Mouse (Mus musculus) megakaryocyte progenitor cell, adult 5-6 weeks (primary cell): ENCODE data around the gene Ogdh. TPM values are rescaled to one million over a fixed set of nuclear protein-coding genes. Genes with fewer than 3 reads are reported as not detected.

Experiments used
- ATAC-seq: replicated peaks from 2 replicates; pipeline ENCODE4 v1.8.0; 2016; ENCODE audit warnings: mild to moderate bottlenecking, moderate TSS enrichment, inconsistent platforms; ENCODE audit not compliant: poor library complexity
- total RNA-seq, 2 experiments: library from RNA; stranded (forward) in 1 of 2; stranded (reverse) in 1 of 2; fragments of 157-497, 149-512 nt in 1 of 2; fragments of 200-1000 nt in 1 of 2; gene quantifications; 2 replicates each; pipeline versions ENCODE4 v1.2.3 to v1.2.4; 2015 to 2017

The Ogdh gene
- total RNA-seq, 2 experiments from 2014 or later, result 84.7 to 113 TPM

DNA sequence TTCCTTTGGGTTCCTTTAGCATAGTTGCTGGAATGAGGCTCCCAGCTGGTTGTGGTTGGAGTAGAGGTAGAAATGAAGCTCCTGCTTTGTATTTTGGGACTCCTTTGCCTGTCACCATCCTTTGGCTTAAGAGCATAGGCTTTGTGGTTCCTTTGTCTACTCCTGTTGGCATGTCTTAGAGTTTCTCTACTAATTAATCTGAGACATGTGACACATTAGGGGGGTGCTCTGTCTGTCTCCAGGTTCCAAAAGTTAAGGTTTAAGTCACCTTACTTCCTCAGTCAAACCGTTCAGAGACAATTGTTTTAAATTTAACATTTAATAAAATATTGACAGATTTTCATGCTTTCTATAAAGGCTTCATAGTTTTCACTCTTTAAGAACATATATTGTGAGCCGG is 2.2 kb downstream of the Ogdh start:
- no peak for ATAC-seq

DNA sequence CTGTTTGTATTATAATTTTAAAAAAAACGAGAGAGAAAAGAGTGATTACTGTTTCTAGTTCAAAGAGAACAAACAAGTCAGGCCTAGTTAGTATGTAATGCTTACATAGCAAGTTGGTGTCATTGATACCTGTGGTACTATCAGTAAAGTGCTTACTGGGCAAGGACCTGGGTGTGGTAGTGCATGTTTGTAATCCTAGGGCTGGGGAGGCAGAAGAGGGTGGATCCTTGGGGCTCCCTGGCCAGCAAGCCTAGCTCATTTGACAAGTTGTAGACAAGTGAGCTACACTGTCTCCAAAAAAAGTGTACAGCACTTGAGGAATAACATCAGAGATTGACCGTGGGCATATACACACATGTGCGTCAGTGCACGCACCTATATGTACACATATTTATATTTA is 3.2 kb downstream of the Ogdh start:
- ATAC-seq, result no peak

DNA sequence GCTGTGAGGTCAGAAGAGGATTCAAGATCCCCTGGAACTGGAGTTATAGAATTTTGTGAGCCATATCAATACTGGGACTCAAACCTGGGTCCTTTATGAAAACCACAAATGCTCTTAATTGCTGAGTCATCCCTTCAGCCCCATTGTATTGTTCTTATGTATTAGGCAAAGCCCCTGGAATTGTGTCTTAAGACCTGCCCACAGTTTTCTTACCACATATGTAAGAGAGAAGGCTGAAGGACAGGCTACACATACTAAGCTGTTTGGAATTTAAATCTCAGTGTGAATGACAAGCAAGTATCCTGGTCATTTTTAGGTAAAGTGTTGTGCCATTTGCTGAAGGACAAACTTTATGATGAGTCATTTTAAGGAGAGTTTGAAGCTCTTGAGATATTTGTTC is 4.6 kb downstream of the Ogdh start:
- no peak for ATAC-seq

DNA sequence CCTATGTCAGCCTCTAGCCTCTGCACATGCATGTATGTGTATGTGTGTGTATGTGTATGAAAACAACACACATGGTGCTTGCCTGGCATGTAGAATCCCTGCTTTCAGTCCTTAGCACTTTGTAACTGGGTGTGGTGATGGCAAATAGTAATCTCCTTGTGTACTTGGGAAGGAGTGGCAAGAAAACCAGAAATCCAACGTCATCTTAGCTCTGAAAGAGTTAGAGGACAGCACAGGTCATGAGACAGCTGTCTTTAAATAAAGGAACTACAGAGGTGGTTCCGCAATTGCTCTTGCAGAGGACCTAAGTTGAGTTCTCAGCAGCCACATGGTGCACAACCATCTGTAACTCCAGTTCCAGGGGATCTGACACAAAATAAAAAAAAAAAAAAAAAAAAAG is 8.0 kb downstream of the Ogdh start:
- peak; percentile 83 for ATAC-seq

DNA sequence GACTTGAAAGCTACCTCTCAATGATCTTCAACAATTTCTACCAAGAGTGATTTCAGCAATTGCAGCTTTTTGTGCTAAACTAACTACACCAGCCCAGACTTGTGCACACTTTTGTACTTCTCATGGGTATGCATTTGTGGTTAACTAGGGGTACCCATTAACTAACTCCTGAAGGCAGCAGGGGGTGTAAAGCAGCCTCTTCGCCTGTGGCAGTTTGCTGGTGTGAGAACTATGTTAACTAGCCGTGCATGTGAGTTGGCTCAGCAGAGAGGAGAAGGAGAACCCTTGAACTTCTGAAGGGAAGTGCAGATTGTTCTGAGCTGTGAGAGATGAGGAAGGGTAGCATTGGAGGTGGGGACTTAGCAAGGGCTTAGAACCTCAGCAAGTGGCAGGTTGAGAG is 11.4 kb downstream of the Ogdh start:
- no peak for ATAC-seq

DNA sequence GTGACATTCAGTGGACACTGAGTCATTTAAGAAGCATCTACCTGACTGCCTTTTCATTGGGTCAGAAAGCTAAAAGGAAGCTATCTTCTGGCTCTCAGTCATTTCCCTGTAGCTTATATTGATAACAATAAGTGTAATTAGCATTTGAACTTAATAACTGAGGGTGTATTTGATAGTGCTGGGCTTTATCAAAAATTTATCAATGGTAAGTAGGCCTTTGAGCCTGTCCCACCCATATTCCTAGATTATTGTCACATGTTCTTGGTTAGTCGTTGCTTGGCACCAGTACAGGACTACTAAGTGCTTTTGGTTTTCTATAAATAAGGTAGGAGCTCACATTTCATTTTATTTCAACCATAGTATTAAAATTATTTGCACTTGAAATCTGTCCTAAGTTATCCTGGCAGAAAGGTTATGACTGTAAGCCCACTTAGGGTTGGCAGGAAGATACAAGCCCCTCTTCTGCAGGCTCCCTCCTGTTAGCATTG is 14.6 kb downstream of the Ogdh start:
- ATAC-seq, result no peak

DNA sequence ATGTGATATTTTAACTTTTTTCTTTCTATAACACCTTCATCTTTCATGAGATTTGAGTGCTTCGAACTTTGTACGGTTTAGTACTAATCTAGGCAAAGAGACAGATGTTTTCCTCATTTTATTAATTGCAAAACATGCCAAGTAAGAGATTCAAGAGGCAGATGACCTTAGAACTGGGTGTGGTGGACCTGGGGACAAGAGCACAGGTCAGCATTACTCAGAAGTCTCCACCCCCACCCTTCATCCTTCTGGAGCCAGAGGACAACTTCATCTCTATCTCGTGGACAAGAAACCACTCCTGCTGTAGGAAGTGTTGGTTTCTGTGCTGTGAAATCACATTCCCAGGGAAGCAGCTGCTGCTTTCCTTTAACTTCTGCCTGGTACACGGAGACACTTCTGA is 16.7 kb downstream of the Ogdh start:
- ATAC-seq, result no peak

DNA sequence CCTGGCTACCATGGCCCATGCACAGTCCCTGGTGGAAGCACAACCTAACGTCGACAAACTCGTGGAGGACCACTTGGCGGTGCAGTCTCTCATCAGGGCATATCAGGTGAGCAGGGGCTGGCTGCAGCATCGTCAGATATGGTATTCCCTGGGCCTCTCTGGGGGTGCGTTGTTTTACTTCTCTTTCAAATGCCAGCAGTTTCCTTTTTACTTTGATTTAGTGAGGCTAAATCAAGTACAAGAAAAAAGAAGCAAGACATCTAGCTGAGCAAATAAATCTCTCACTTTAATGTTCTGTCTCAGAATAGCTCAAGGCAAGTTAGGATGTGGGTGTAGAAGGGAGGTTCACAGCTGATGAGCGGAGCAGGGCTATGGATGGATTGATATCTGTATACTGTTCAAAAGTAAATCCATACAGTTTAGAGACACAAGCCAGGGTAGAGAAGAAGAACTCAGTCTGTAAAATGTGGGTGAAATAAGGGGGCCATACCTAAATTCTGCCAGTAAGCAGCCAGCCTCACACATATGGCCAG is 22.5 kb downstream of the Ogdh start:
- ATAC-seq, result no peak

DNA sequence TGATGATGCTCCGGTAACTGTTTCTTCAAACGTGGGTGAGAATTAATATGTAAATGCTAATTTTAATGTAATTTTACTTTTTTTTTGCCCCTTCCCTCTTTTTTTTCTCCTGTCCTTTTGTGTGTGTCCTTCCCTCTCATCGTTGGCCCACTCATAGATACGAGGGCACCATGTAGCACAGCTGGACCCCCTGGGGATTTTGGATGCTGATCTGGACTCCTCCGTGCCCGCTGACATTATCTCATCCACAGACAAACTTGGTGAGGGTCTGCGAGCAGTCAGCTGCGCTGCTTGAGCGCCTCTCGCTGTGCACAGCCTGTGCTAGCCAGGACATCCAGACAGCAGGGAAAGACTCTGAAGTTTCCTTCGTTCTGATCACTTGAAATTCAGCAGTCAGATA is 25.4 kb downstream of the Ogdh start:
- ATAC-seq, result no peak

DNA sequence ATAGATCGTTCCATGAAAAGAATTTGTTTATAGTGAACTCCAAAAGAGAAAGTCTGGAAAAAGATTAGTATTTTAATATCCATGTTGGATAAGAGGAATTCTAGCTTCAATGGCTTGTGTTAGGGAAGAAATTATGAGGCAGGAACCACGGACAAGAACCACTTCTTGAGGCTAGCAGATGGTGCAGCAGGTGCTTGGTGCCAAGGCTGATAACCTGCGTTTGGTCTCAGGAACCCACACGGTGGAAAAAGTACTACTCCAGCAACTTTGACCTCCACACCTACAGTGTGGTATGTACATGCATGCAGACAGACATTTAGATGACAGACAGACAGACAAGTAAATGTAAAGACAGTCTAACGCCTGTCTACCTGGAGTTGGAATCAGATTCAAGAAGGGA is 27.1 kb downstream of the Ogdh start:
- ATAC-seq, result no peak

DNA sequence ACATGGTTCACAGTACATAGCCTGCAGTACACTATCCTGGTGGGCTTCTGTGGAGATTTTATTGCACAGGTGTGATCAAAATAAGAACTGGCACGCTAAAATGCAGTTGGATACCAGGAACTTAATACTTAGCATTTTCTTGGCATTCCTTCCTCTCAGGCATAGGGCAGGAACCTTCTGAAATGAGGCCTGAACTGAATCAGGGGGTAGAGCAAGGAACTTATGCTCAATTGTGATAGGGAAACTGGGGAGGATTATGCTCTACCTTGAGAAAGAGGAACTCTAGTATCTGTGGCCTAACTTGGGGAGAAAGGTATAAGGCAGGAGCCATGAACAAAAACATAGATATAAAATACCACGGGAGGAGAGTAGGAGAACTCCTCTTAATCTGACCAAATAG is 27.9 kb downstream of the Ogdh start:
- no peak for ATAC-seq

DNA sequence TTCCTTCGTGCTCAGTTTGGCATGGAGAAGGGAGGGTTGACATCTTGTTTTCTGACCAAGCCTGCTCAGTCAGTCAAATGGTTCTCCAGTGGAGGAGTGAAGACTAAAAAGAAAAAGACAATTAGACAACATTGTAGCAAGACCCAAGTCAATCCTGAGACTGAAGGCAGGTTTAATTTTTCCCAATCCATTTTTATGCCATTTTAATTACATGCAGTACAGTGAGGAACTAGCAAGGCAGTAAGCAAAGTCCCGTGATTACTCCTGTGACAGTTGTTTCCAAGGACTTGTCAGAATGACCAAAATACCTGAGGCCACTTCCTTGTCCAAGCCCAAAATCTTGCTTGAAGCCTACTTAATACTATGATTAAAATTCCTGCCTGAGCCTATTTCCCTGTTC is 30.7 kb downstream of the Ogdh start:
- ATAC-seq, result no peak

DNA sequence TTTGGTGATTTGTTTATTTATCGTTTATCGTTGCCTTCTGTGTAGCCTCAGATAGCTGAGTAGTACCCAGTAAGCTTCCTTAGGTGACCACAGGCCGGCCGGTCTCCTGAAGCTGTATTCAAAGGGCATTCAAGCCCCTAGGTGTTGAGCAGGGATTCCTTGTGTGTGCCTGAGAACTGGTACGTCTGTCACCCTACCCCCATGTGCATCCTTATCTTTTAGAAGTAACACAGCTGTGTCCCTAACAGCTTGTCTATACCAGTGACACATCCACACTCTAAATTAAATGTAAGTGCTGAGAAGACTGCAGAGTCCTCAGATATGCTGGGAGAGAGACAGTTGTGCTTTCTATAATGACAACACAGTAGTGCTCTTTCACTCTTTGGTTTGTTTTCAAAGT is 31.9 kb downstream of the Ogdh start:
- peak; percentile 48; the same call in 1 of the 2 replicates for ATAC-seq

DNA sequence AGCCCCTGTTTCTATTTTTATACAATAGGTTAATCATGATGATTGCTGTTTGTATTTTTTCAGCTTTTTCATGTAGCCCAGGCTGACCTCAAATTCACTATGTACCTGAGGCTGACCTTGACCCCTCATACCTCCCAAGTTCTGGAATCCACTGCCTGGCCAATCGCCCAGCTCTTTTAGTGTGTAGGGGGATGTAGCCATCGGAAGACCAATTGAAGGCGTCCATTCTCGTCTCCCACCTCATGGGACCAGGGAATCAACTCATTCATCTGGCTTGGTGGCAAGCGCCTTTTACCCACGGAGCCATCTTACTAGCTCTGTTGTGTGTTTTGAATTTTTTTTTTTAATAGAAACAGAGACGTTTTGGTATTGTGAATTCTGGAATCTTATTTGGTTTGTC is 39.8 kb downstream of the Ogdh start:
- ATAC-seq, result no peak

DNA sequence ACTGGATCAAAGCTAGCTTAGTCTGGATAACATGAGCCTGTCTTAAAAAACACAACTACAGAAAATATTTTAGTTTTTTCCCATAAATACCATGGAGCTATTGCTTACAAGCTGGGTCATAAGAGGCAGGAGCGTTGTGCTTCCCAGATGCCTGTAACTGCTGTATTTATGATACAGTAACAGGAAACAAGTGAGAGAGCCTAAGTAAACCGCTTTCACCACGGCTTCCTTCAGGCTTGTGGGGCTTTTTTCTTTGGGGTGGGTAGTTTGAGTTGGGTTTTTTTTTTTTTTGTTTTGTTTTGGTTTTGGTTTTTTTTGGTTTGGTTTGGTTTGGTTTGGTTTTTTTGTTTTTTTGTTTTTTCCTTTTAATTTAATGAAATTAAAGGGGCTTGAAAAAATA is 41.2 kb downstream of the Ogdh start:
- ATAC-seq, result 0 out of 2 replicates have a peak, but pooled peaks have one; percentile 60

DNA sequence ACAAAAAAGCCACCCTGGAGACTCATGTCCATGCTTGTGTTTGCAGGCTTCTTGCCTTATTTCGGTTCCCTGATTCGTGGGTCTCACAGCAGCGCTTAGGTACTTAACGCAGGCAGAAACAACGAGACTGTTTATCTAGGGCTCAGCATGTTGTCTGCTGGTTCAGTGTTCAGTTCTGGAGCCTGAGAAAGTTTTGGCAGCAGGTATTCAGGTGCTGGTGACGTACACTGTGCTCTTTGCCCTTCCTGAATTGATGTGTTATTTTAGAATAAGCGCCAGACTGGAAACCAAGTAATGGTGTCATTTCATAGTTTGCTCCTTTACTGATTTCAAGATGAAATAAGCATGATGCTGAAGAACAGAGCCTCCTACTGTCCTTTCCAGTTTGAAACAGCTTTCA is 42.0 kb downstream of the Ogdh start:
- ATAC-seq, result no peak

DNA sequence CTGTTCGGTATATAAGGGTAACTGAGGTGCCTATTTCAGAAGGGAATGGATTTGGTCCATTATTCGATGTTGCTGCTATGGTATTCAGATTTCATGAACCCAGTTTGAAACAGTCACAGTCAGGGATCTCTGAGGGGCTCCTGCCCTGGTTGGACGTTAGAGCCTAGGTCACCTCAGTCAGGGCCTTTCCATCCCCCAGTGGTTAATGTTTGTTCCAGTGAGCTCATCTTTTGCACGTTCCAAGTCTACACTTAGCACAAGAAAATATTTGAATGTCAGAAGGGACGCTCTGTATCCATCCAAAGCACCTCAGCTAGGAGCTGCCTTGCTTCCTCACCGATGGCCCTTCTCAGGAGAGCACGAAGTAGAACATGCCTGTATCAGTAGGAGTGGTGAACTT is 43.9 kb downstream of the Ogdh start:
- ATAC-seq, result no peak

DNA sequence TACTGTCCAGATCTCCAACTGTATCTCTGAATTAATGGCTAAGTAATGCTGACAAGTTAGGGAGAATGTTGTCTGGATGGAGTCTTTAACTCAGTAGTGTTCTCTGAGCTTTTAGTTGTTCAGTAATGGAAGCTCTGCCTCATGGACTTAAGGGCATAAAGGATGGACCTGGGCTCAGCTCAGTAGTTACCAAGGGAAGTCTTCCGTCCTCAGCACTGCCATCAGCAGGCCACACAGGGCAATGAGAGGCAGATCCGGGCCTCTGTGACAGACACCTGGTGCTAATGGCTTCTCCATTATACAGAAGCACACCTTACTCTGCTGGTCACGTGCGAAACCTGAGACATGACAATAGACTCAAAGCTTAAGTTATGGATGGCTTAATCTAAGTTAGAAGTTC is 45.3 kb downstream of the Ogdh start:
- no peak for ATAC-seq

DNA sequence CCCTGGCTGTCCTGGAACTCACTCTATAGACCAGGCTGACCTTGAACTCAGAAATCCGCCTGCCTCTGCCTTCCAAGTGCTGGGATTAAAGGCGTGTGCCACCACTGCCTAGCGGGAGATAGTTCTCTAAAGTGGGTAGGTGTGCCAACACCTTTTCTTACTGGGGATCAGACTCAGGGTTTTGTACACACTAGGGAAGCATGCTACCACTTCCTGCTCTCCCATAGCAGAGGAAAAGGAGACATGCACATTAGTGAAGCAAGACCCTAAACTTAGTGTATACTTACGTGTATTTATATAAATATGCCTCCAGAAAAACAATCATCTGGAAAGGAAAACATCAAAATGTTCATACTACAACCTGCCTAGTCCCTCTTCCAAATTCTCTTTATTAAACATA is 54.5 kb downstream of the Ogdh start:
- ATAC-seq, result no peak

DNA sequence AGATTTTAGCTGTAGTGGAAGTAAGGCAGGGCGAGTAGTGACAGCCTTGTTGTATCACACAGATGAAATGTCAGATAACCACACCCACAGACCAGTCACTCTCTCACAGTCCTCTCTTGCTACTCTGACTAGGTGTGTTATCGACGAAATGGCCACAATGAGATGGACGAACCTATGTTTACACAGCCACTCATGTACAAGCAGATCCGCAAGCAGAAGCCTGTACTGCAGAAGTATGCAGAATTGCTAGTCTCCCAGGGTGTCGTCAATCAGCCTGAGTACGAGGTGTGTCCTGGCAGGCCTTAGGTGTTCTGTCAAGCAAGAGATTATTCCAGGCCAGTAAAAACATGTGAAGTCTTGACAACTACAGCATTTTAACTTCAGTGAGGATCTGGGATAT is 55.5 kb downstream of the Ogdh start:
- ATAC-seq, result no peak

DNA sequence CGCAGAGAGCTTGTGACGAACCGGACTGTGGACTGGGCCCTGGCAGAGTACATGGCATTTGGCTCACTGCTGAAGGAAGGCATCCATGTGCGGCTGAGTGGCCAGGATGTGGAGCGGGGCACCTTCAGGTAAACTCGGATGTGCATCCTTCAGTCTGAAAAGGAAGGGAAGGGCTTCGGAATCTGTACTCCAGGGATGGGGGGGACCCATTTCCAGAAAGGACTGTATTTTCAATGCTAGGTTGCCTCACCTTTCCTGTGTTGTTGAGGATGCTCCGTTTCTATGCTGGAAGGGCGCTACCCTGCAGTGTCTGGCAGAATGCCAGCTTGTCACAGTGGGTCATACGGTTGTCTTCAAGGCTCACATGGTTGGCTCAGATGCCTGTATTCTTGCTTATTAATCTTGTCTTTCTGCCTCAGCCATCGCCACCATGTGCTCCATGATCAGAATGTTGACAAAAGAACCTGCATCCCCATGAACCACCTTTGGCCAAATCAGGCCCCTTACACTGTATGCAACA is 57.3 kb downstream of the Ogdh start:
- no peak for ATAC-seq

DNA sequence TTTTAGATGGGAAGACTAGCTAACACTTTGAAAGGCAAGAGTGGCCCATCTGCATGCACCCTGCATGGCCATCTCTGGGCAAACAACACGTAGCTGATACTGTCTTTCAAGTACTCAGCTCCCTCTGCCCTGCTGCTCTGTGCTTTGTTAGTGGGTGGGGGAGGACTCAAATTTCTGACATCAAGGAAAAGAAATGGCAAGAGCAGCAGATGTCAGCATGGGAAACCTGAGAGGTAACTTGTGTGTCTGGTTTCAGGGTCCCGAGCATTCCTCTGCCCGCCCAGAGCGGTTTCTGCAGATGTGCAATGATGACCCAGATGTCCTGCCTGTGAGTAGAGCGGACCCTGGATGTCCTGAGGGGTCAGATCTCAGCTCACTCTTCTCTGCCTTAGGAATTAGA is 58.2 kb downstream of the Ogdh start:
- ATAC-seq, result no peak

DNA sequence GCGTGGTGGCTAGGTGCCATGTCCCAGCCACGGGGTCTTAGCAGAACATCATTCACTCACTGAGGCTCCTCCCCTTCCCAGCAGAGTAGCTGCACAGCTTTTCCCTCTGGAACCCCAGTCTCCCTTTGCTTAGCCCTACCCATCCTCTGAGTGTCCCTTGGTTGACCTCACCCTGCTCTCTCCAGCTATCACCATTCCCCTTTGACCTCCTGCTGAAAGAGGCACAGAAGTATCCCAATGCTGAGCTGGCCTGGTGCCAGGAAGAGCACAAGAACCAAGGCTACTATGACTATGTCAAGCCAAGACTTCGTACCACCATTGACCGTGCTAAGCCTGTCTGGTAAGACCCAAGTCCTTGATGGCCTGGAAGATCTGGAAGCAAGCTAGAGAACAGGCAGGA is 63.7 kb downstream of the Ogdh start:
- ATAC-seq, result no peak
